ENCODE assay signal across 9 mouse cellular contexts in the genomic region with DNA sequence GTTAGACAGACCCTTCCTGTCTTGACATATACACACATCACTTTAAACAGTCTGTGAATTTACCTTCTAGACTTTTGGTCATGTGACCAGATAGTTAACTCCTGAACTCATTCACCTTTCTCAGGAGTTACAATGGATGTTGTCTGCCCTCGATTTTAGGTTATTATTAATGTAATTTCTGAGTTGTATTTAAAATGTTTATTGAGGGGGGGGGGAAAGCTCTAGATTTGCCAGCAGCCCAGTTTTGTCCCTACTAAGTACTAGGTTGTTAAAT. TPM values are rescaled to one million over a fixed set of nuclear protein-coding genes. Genes with fewer than 3 reads are reported as not detected.
A peak's percentile ranks its signal among the peaks of the same experiment; 100 is the strongest.
DNase-seq lines count a peak whose midpoint lies in the region; ATAC-seq and TF ChIP-seq lines count a peak whose summit lies in the region.
"Had no signal": no experiment of that assay in that cellular context is flagged by ENCODE, and none has a peak within 500 bp of the region (broad histone marks: within the 10 kb centered on the region; RNA-seq: fewer than 3 reads in every experiment).

No protein-coding gene starts in this region.

- H3K27me3 ChIP-seq in heart, embryonic 13.5 days (replicated peaks): peaks cover 28% of the 10 kb centered on the region
- H3K27me3 ChIP-seq in ES-Bruce4 (ENCODE audit: control insufficient read depth, insufficient read depth, low read length, poor library complexity, severe bottlenecking): peaks cover 12% of the 10 kb centered on the region
- peaks cover 31% of the 10 kb centered on the region for H3K27me3 ChIP-seq in forebrain, postnatal 0 days (ENCODE audit: insufficient read depth, low read length)

- H3K79me2 ChIP-seq in macrophage (ENCODE audit: inconsistent target): peaks cover 54% of the 10 kb centered on the region

- no peak overlapping the region; the same call in 1 of the 2 replicates for H3K27ac ChIP-seq in heart, embryonic 13.5 days (replicated peaks)
- no peak overlapping the region for H3K27ac ChIP-seq in ES-Bruce4 (ENCODE audit: insufficient read depth, low read length)
- H3K27ac ChIP-seq in forebrain, postnatal 0 days (ENCODE audit: low read depth, low read length): no peak overlapping the region
- no peak overlapping the region for H3K27ac ChIP-seq in macrophage

- peaks cover 23% of the 10 kb centered on the region for H3K4me1 ChIP-seq in heart, embryonic 13.5 days
- H3K4me1 ChIP-seq in ES-Bruce4 (ENCODE audit: control insufficient read depth, insufficient read depth, low read length): no peaks in the 10 kb centered on the region
- peaks cover 4% of the 10 kb centered on the region; the same call in 1 of the 2 replicates for H3K4me1 ChIP-seq in forebrain, postnatal 0 days (ENCODE audit: insufficient read depth)

- TF ChIP-seq POLR2A in ES-Bruce4 (IDR thresholded peaks at IDR 0.05; ENCODE audit: insufficient read depth, low read length): no peak

- DNase-seq in heart, postnatal 10 days: no peak
- DNase-seq in forebrain, postnatal 0 days: no peak
- no peak for DNase-seq in adrenal gland, postnatal 14 days
- no peak for DNase-seq in left cerebral cortex, postnatal 14 days (ENCODE audit: low spot score in 2 of 2)
- DNase-seq in gastrocnemius, postnatal 4 days (ENCODE audit: low spot score in 2 of 2): no peak

- intact Hi-C loops in heart, postnatal 10 days (cut with DNase I): loop anchor here (5.0 kb wide), 1 partner anchor 574 kb away; no protein-coding TSS in a partner anchor
- intact Hi-C loops in left cerebral cortex, postnatal 14 days (cut with DNase I): loop anchor here (10.0 kb wide), 1 partner anchor 359 kb away; no protein-coding TSS in a partner anchor

- H3K4me2 ChIP-seq in heart, embryonic 13.5 days: peak overlapping the region; percentile 80
- peak overlapping the region; percentile 81 for H3K4me2 ChIP-seq in forebrain, postnatal 0 days (ENCODE audit: low read depth)

- TF ChIP-seq CTCF in ES-Bruce4 (IDR thresholded peaks at IDR 0.05; ENCODE audit: low read depth, low read length): no peak
- no peak for TF ChIP-seq CTCF in forebrain, postnatal 0 days (IDR thresholded peaks at IDR 0.05; ENCODE audit: low read depth)

- H3K36me3 ChIP-seq in heart, embryonic 13.5 days: no peaks in the 10 kb centered on the region
- H3K36me3 ChIP-seq in ES-Bruce4 (ENCODE audit: control insufficient read depth, insufficient read depth, low read length, poor library complexity, severe bottlenecking) (no peaks in the 10 kb centered on the region), macrophage (ENCODE audit: inconsistent target) (no peaks in the 10 kb centered on the region)
- H3K36me3 ChIP-seq in forebrain, postnatal 0 days (ENCODE audit: insufficient read depth): no peaks in the 10 kb centered on the region

- ATAC-seq in heart, embryonic 13.5 days (ENCODE audit: extremely low read depth, insufficient number of reproducible peaks, low FRiP score, low TSS enrichment): no peak
- ATAC-seq in forebrain, postnatal 0 days: no peak

- peak overlapping the region; percentile 88 for H3K9ac ChIP-seq in heart, embryonic 13.5 days
- peak overlapping the region; percentile 68 for H3K9ac ChIP-seq in ES-Bruce4 (ENCODE audit: low read depth, poor library complexity, severe bottlenecking)
- peak overlapping the region; percentile 77 for H3K9ac ChIP-seq in forebrain, postnatal 0 days

- H3K9me3 ChIP-seq in heart, embryonic 13.5 days: no peaks in the 10 kb centered on the region
- no peaks in the 10 kb centered on the region for H3K9me3 ChIP-seq in ES-Bruce4 (replicated peaks; ENCODE audit: control insufficient read depth, insufficient read depth, low read length, poor library complexity, severe bottlenecking)
- H3K9me3 ChIP-seq in forebrain, postnatal 0 days (ENCODE audit: low read length): no peaks in the 10 kb centered on the region

- 10% methylated on average over 1 of the region's 1 CpGs for WGBS in heart, embryonic 13.5 days
- WGBS in forebrain, postnatal 0 days: 9% methylated on average over 1 of the region's 1 CpGs
- 20% methylated on average over 1 of the region's 1 CpGs for WGBS in macrophage (ENCODE audit: missing documents)

- peak overlapping the region; percentile 82 for H3K4me3 ChIP-seq in heart, embryonic 13.5 days
- H3K4me3 ChIP-seq in ES-Bruce4 (ENCODE audit: low read depth, low read length): peak overlapping the region; percentile 90
- H3K4me3 ChIP-seq in forebrain, postnatal 0 days (ENCODE audit: low read depth, low read length): peak overlapping the region; percentile 87
- H3K4me3 ChIP-seq in macrophage (ENCODE audit: inconsistent target): peak overlapping the region; percentile 74

- TF ChIP-seq EP300 in ES-Bruce4 (IDR thresholded peaks at IDR 0.05; ENCODE audit: insufficient read depth, low read depth, low read length): no peak

RNA-seq across cellular contexts. Expression of gene Shox2, which starts 4.7 kb away (rescaled TPM):
- 5.8 and 7.8 TPM in 2 replicates for polyA plus RNA-seq in heart, embryonic 13.5 days (2015; fragmentation: Nextera tagmentation; extraction: Ambion mirVana)
- total RNA-seq in heart, postnatal 10 days (2021): 1 to 10 TPM in 1 of 2 experiments, under 1 TPM in 1; 0.79 to 1.6 TPM
- 0.82 and 0.88 TPM in 2 replicates for polyA plus RNA-seq in ES-Bruce4 (2011; ENCODE audit: insufficient read depth, insufficient read length, low read depth, missing spikeins)
- total RNA-seq in forebrain, postnatal 0 days (2014; rRNA removed): 2.4 and 3.9 TPM in 2 replicates
- 2.7 and 5.4 TPM in 2 replicates for polyA plus RNA-seq in forebrain, postnatal 0 days (2015; fragmentation: Nextera tagmentation; extraction: Ambion mirVana)
- total RNA-seq in macrophage (2018; cell fraction: chromatin; rRNA removed): 1 to 10 TPM in 1 of 26 experiments, not detected in 25; 2.7 TPM
- under 1 TPM in 9 of 26 experiments, not detected in 17; 0.03 to 0.23 (median 0.12) TPM for total RNA-seq in macrophage (2018; cell fraction: cytosol; rRNA removed)
- 1 to 10 TPM in 1 of 26 experiments, under 1 TPM in 1, not detected in 24; 0.83 to 1.0 TPM for total RNA-seq in macrophage (2018; cell fraction: nucleus; rRNA removed)
- polyA plus RNA-seq in macrophage (2018): 0.09 TPM in 2 of 3 replicates, not detected in the other
- total RNA-seq in adrenal gland, postnatal 14 days (2021): 1.5 and 2.2 TPM in 2 replicates
- not detected for total RNA-seq in left cerebral cortex, postnatal 14 days (2021)
- total RNA-seq in gastrocnemius, postnatal 4 days (2021): 10 to 100 TPM; 14.2 to 14.6 TPM
- total RNA-seq: common myeloid progenitor, adult 5-6 weeks had no signal

RNA-seq across cellular contexts. Expression of gene Rsrc1, which starts 5.0 kb away (rescaled TPM):
- 22.3 and 22.4 TPM in 2 replicates for polyA plus RNA-seq in heart, embryonic 13.5 days (2015; fragmentation: Nextera tagmentation; extraction: Ambion mirVana)
- 10 to 100 TPM; 19.3 to 20.4 TPM for total RNA-seq in heart, postnatal 10 days (2021)
- polyA plus RNA-seq in ES-Bruce4 (2011; ENCODE audit: insufficient read depth, insufficient read length, low read depth, missing spikeins) (57.4 and 57.8 TPM in 2 replicates), macrophage (2018) (19.2 to 38.8 TPM (median 26.3 TPM) in 3 replicates)
- total RNA-seq in forebrain, postnatal 0 days (2014; rRNA removed): 30.5 and 33.6 TPM in 2 replicates
- polyA plus RNA-seq in forebrain, postnatal 0 days (2015; fragmentation: Nextera tagmentation; extraction: Ambion mirVana): 25.9 and 27.6 TPM in 2 replicates
- 100 to 1,000 TPM in 7 of 26 experiments, 10 to 100 TPM in 19; 48.0 to 114 (median 90.4) TPM for total RNA-seq in macrophage (2018; cell fraction: chromatin; rRNA removed)
- total RNA-seq in macrophage (2018; cell fraction: cytosol; rRNA removed): 10 to 100 TPM; 15.6 to 29.1 (median 21.4) TPM
- total RNA-seq in macrophage (2018; cell fraction: nucleus; rRNA removed): 10 to 100 TPM; 25.2 to 77.4 (median 49.6) TPM
- 26.3 and 31.2 TPM in 2 replicates for total RNA-seq in adrenal gland, postnatal 14 days (2021)
- 10 to 100 TPM; 27.4 to 31.4 TPM for total RNA-seq in left cerebral cortex, postnatal 14 days (2021)
- 10 to 100 TPM; 28.7 to 31.2 TPM for total RNA-seq in gastrocnemius, postnatal 4 days (2021)
